Mouse (Mus musculus) MEL (cell line): ENCODE measurements around the gene Tmprss11e. TPM values are rescaled to one million over a fixed set of nuclear protein-coding genes. Genes with fewer than 3 reads are reported as not detected.

Experiments
- DNase-seq: peaks from one replicate; pipeline ENCODE4 v3.0.0; 2011; ENCODE audit warnings: low read depth, low spot score
- H3K27ac ChIP-seq: 2 replicates; pipeline ENCODE4 v1.5.1; 2012; ENCODE audit warnings: low read depth, mild to moderate bottlenecking, control low read depth, low read length, moderate library complexity; ENCODE audit not compliant: control insufficient read depth
- H3K27me3 ChIP-seq, 2 experiments: fragments of 150-350 bp in 1 of 2; sonication (generic) in 1 of 2; 2 replicates each; pipeline ENCODE4 v1.6.1; 2012; ENCODE audit warnings: low read length in 2 of 2, mild to moderate bottlenecking in 2 of 2, improper control_type of control experiment in 1 of 2, moderate library complexity in 1 of 2; ENCODE audit not compliant: insufficient read depth in 2 of 2, control insufficient read depth in 1 of 2
- H3K36me3 ChIP-seq, 2 experiments: 2 replicates each; pipeline ENCODE4 v1.6.1; 2012 to 2014; ENCODE audit warnings: low read length in 2 of 2, improper control_type of control experiment in 1 of 2, inconsistent platforms in 1 of 2, mild to moderate bottlenecking in 1 of 2; ENCODE audit not compliant: insufficient read depth in 2 of 2, control insufficient read depth in 1 of 2
- H3K4me1 ChIP-seq, 2 experiments: fragments of 150-350 bp in 1 of 2; sonication (generic) in 1 of 2; 2 replicates each; pipeline ENCODE4 v1.6.1; 2012; ENCODE audit warnings: low read length in 2 of 2, improper control_type of control experiment in 1 of 2, mild to moderate bottlenecking in 1 of 2; ENCODE audit not compliant: insufficient read depth in 2 of 2, control insufficient read depth in 1 of 2
- H3K4me3 ChIP-seq, 2 experiments: fragments of 150-350 bp in 1 of 2; sonication (generic) in 1 of 2; 2 replicates each; pipeline ENCODE4 v1.5.1; 2012; ENCODE audit warnings: low read depth in 2 of 2, low read length in 2 of 2, mild to moderate bottlenecking in 2 of 2, moderate library complexity in 2 of 2, control low read depth in 1 of 2, improper control_type of control experiment in 1 of 2; ENCODE audit not compliant: control insufficient read depth in 1 of 2, insufficient read depth in 1 of 2
- H3K79me2 ChIP-seq: 2 replicates; pipeline ENCODE4 v1.6.1; 2012; ENCODE audit warnings: mild to moderate bottlenecking, low read length, moderate library complexity; ENCODE audit not compliant: control insufficient read depth, poor library complexity, insufficient read depth
- H3K9ac ChIP-seq: 2 replicates; pipeline ENCODE4 v1.6.1; 2012; ENCODE audit warnings: low read depth, mild to moderate bottlenecking, control low read depth, low read length, moderate library complexity; ENCODE audit not compliant: control insufficient read depth, poor library complexity, severe bottlenecking
- H3K9me3 ChIP-seq: fragments of 150-350 bp; sonication (generic); replicated peaks from 2 replicates; pipeline ENCODE4 v1.6.1; 2012; ENCODE audit warnings: mild to moderate bottlenecking, low read length, improper control_type of control experiment, moderate library complexity; ENCODE audit not compliant: insufficient read depth
- BHLHE40 ChIP-seq: IDR thresholded peaks from 2 replicates; pipeline ENCODE4 v1.6.1; 2012; ENCODE audit warnings: low read depth, mild to moderate bottlenecking, inconsistent platforms, low read length, improper control_type of control experiment, borderline replicate concordance
- CHD1 ChIP-seq: IDR thresholded peaks from 2 replicates; pipeline ENCODE4 v1.6.1; 2012; ENCODE audit warnings: low read depth, mild to moderate bottlenecking, inconsistent platforms, low read length, improper control_type of control experiment
- CHD2 ChIP-seq: IDR thresholded peaks from 2 replicates; pipeline ENCODE4 v1.6.1; 2011; ENCODE audit warnings: low read length, improper control_type of control experiment
- CTCF ChIP-seq, 3 experiments: IDR thresholded peaks in 2 of 3; conservative IDR thresholded peaks in 1 of 3; 2 replicates each; pipeline ENCODE4 v1.5.1; 2011 to 2012; ENCODE audit warnings: low read length in 3 of 3, low read depth in 2 of 3, mild to moderate bottlenecking in 2 of 3, improper control_type of control experiment in 1 of 3, inconsistent platforms in 1 of 3, mixed read lengths in 1 of 3, moderate library complexity in 1 of 3; ENCODE audit not compliant: control insufficient read depth in 1 of 3, insufficient read depth in 1 of 3, poor library complexity in 1 of 3, severe bottlenecking in 1 of 3
- E2F4 ChIP-seq: IDR thresholded peaks from 2 replicates; pipeline ENCODE4 v1.6.1; 2011; ENCODE audit warnings: low read depth, low read length, improper control_type of control experiment, borderline replicate concordance
- ELF1 ChIP-seq: IDR thresholded peaks from 2 replicates; pipeline ENCODE4 v1.6.1; 2014; ENCODE audit warnings: low read depth, mild to moderate bottlenecking, inconsistent platforms, low read length, improper control_type of control experiment, moderate library complexity
- ETS1 ChIP-seq: IDR thresholded peaks from 2 replicates; pipeline ENCODE4 v1.6.1; 2012; ENCODE audit warnings: low read depth, mild to moderate bottlenecking, inconsistent platforms, low read length, improper control_type of control experiment, moderate library complexity
- HCFC1 ChIP-seq: IDR thresholded peaks from 2 replicates; pipeline ENCODE4 v1.6.1; 2012; ENCODE audit warnings: low read depth, mild to moderate bottlenecking, inconsistent platforms, low read length, improper control_type of control experiment, moderate library complexity
- JUND ChIP-seq: IDR thresholded peaks from 2 replicates; pipeline ENCODE4 v1.6.1; 2011; ENCODE audit warnings: low read depth, mild to moderate bottlenecking, improper control_type of control experiment, low read length
- KAT2A ChIP-seq: conservative IDR thresholded peaks from 2 replicates; pipeline ENCODE4 v1.6.1; 2012; ENCODE audit warnings: low read depth, low read length, improper control_type of control experiment, inconsistent platforms
- MAZ ChIP-seq: IDR thresholded peaks from 2 replicates; pipeline ENCODE4 v1.6.1; 2012; ENCODE audit warnings: low read depth, mild to moderate bottlenecking, inconsistent platforms, low read length, improper control_type of control experiment
- MEF2A ChIP-seq: IDR thresholded peaks from 2 replicates; pipeline ENCODE4 v1.6.1; 2014; ENCODE audit warnings: low read depth, mild to moderate bottlenecking, inconsistent platforms, low read length, improper control_type of control experiment; ENCODE audit not compliant: poor library complexity, insufficient replicate concordance, severe bottlenecking; ENCODE audit errors: extremely low read depth
- MXI1 ChIP-seq: IDR thresholded peaks from 2 replicates; pipeline ENCODE4 v1.6.1; 2011; ENCODE audit warnings: mild to moderate bottlenecking, low read depth, low read length, improper control_type of control experiment
- MYB ChIP-seq: IDR thresholded peaks from 2 replicates; pipeline ENCODE4 v1.6.1; 2011; ENCODE audit warnings: mild to moderate bottlenecking, low read depth, low read length, improper control_type of control experiment
- NRF1 ChIP-seq: IDR thresholded peaks from 2 replicates; pipeline ENCODE4 v1.6.1; 2014; ENCODE audit warnings: low read depth, mild to moderate bottlenecking, inconsistent platforms, low read length, improper control_type of control experiment, moderate library complexity; ENCODE audit not compliant: poor library complexity, insufficient read depth, severe bottlenecking
- POLR2AphosphoS2 ChIP-seq: IDR thresholded peaks from 2 replicates; pipeline ENCODE4 v1.6.1; 2011; ENCODE audit warnings: low read length, improper control_type of control experiment
- RAD21 ChIP-seq: IDR thresholded peaks from 2 replicates; pipeline ENCODE4 v1.6.1; 2011; ENCODE audit warnings: mild to moderate bottlenecking, low read depth, low read length, improper control_type of control experiment
- RCOR1 ChIP-seq: IDR thresholded peaks from 2 replicates; pipeline ENCODE4 v1.6.1; 2012; ENCODE audit warnings: low read depth, mild to moderate bottlenecking, inconsistent platforms, low read length, improper control_type of control experiment
- SIN3A ChIP-seq: IDR thresholded peaks from 2 replicates; pipeline ENCODE4 v1.6.1; 2012; ENCODE audit warnings: low read length, improper control_type of control experiment, inconsistent platforms
- SMC3 ChIP-seq: IDR thresholded peaks from 2 replicates; pipeline ENCODE4 v1.6.1; 2011; ENCODE audit warnings: low read depth, low read length, improper control_type of control experiment
- TCF12 ChIP-seq: IDR thresholded peaks from 2 replicates; pipeline ENCODE4 v1.6.1; 2014; ENCODE audit warnings: low read depth, mild to moderate bottlenecking, inconsistent platforms, low read length, improper control_type of control experiment, moderate library complexity
- USF1 ChIP-seq: IDR thresholded peaks from 2 replicates; pipeline ENCODE4 v1.6.1; 2014; ENCODE audit warnings: low read depth, mild to moderate bottlenecking, inconsistent platforms, low read length, improper control_type of control experiment, moderate library complexity
- ZC3H11A ChIP-seq: IDR thresholded peaks from 2 replicates; pipeline ENCODE4 v1.6.1; 2012; ENCODE audit warnings: low read depth, mild to moderate bottlenecking, inconsistent platforms, low read length, improper control_type of control experiment
- ZMIZ1 ChIP-seq: IDR thresholded peaks from 2 replicates; pipeline ENCODE4 v1.6.1; 2012; ENCODE audit warnings: low read depth, mild to moderate bottlenecking, inconsistent platforms, low read length, improper control_type of control experiment, moderate library complexity
- ZNF384 ChIP-seq: IDR thresholded peaks from 2 replicates; pipeline ENCODE4 v1.6.1; 2012; ENCODE audit warnings: low read depth, mild to moderate bottlenecking, inconsistent platforms, low read length, improper control_type of control experiment
- polyA plus RNA-seq, 2 experiments: library from polyadenylated mRNA; stranded (reverse) in 1 of 2; unstranded in 1 of 2; fragments of >175 nt in 1 of 2; fragments of >200 nt in 1 of 2; gene quantifications; 2 replicates each; pipeline versions ENCODE4 v1.2.1 to v1.2.4; 2012; ENCODE audit warnings: low replicate concordance in 2 of 2, low read depth in 1 of 2; ENCODE audit not compliant: insufficient read length in 2 of 2, insufficient read depth in 1 of 2, missing spikeins in 1 of 2
- total RNA-seq: library from RNA; depleted of rRNA; stranded (reverse); fragments of 300-350 nt; gene quantifications from 2 replicates; pipeline ENCODE4 v1.2.3, GENCODE M21; 2012

Gene Tmprss11e
- total and polyA plus RNA-seq, 3 experiments, result not detected

- H3K9me3 ChIP-seq, result no peaks in the 10 kb centered on the region
- TF ChIP-seq ZC3H11A, result no peak
- TF ChIP-seq BHLHE40, result no peak
- no peak for TF ChIP-seq MEF2A
- no peak for TF ChIP-seq TCF12
- no peak for TF ChIP-seq KAT2A
- TF ChIP-seq USF1, result no peak
- TF ChIP-seq JUND, result no peak
- no peak for TF ChIP-seq SMC3
- TF ChIP-seq HCFC1, result no peak
- TF ChIP-seq SIN3A, result no peak
- TF ChIP-seq, all 39 proteins: peak for 0
- no peak overlapping the region for H3K27ac ChIP-seq
- no peak for DNase-seq
- H3K36me3 ChIP-seq, result no peaks in the 10 kb centered on the region
- H3K4me1 ChIP-seq, result no peaks in the 10 kb centered on the region
- H3K4me3 ChIP-seq, result no peak overlapping the region
- H3K9ac ChIP-seq, result no peak overlapping the region
- H3K79me2 ChIP-seq, result no peaks in the 10 kb centered on the region
- no peaks in the 10 kb centered on the region for H3K27me3 ChIP-seq
These were observed 4.5 kb downstream of the Tmprss11e start for GRCm38 (mm10) chr5:86741146-86741545.

- Histone ChIP-seq H3K79me2 (no peaks in the 10 kb centered on the region), H3K27me3 (no peaks in the 10 kb centered on the region), H3K27ac (no peak overlapping the region), H3K9ac (no peak overlapping the region), H3K36me3 (no peaks in the 10 kb centered on the region), H3K4me1 (no peaks in the 10 kb centered on the region), H3K4me3 (no peak overlapping the region), H3K9me3 (no peaks in the 10 kb centered on the region)
- TF ChIP-seq SIN3A (no peak), ZC3H11A (no peak), E2F4 (no peak), MXI1 (no peak), ZNF384 (no peak), ETS1 (no peak), CHD2 (no peak)
- no peak for DNase-seq
These were observed 9.8 kb downstream of the Tmprss11e start for GRCm38 (mm10) chr5:86735808-86736207.

- H3K4me1 ChIP-seq, result no peaks in the 10 kb centered on the region
- no peaks in the 10 kb centered on the region for H3K36me3 ChIP-seq
- no peak overlapping the region for H3K9ac ChIP-seq
- H3K9me3 ChIP-seq, result no peaks in the 10 kb centered on the region
- no peaks in the 10 kb centered on the region for H3K27me3 ChIP-seq
- no peaks in the 10 kb centered on the region for H3K79me2 ChIP-seq
- no peak for TF ChIP-seq SIN3A
- no peak for TF ChIP-seq CHD1
- TF ChIP-seq CTCF (IDR thresholded peaks at IDR 0.05 in 2 of 3, conservative IDR thresholded peaks at IDR 0.05 in 1 of 3; ENCODE audit: control insufficient read depth in 1 of 3, insufficient read depth in 1 of 3, low read depth in 2 of 3, low read length in 3 of 3, poor library complexity in 1 of 3, severe bottlenecking in 1 of 3), result no peak
- TF ChIP-seq MYB, result no peak
- no peak for TF ChIP-seq SMC3
- TF ChIP-seq ZMIZ1, result no peak
- TF ChIP-seq JUND, result no peak
- no peak for TF ChIP-seq MAZ
- TF ChIP-seq NRF1, result no peak
- TF ChIP-seq RCOR1, result no peak
- no peak for TF ChIP-seq RAD21
- no peak for TF ChIP-seq KAT2A
- no peak for TF ChIP-seq ELF1
- TF ChIP-seq ZC3H11A, result no peak
- TF ChIP-seq POLR2AphosphoS2, result no peak
- H3K4me3 ChIP-seq, result no peak overlapping the region
- no peak overlapping the region for H3K27ac ChIP-seq
- DNase-seq, result no peak
These were observed 15.0 kb downstream of the Tmprss11e start for GRCm38 (mm10) chr5:86730587-86730986.
